Mouse (Mus musculus) MEL (cell line): ENCODE measurements around the gene Fam219a. TPM values are rescaled to one million over a fixed set of nuclear protein-coding genes. Genes with fewer than 3 reads are reported as not detected.
A peak's percentile ranks its signal among the peaks of the same experiment; 100 is the strongest.

ENCODE experiments used
- DNase-seq: peaks from one replicate; pipeline ENCODE4 v3.0.0; 2011; ENCODE audit warnings: low read depth, low spot score
- H3K27ac ChIP-seq: 2 replicates; pipeline ENCODE4 v1.5.1; 2012; ENCODE audit warnings: low read depth, mild to moderate bottlenecking, control low read depth, low read length, moderate library complexity; ENCODE audit not compliant: control insufficient read depth
- H3K27me3 ChIP-seq, 2 experiments: fragments of 150-350 bp in 1 of 2; sonication (generic) in 1 of 2; 2 replicates each; pipeline ENCODE4 v1.6.1; 2012; ENCODE audit warnings: low read length in 2 of 2, mild to moderate bottlenecking in 2 of 2, improper control_type of control experiment in 1 of 2, moderate library complexity in 1 of 2; ENCODE audit not compliant: insufficient read depth in 2 of 2, control insufficient read depth in 1 of 2
- H3K36me3 ChIP-seq, 2 experiments: 2 replicates each; pipeline ENCODE4 v1.6.1; 2012 to 2014; ENCODE audit warnings: low read length in 2 of 2, improper control_type of control experiment in 1 of 2, inconsistent platforms in 1 of 2, mild to moderate bottlenecking in 1 of 2; ENCODE audit not compliant: insufficient read depth in 2 of 2, control insufficient read depth in 1 of 2
- H3K4me1 ChIP-seq, 2 experiments: fragments of 150-350 bp in 1 of 2; sonication (generic) in 1 of 2; 2 replicates each; pipeline ENCODE4 v1.6.1; 2012; ENCODE audit warnings: low read length in 2 of 2, improper control_type of control experiment in 1 of 2, mild to moderate bottlenecking in 1 of 2; ENCODE audit not compliant: insufficient read depth in 2 of 2, control insufficient read depth in 1 of 2
- H3K4me3 ChIP-seq, 2 experiments: fragments of 150-350 bp in 1 of 2; sonication (generic) in 1 of 2; 2 replicates each; pipeline ENCODE4 v1.5.1; 2012; ENCODE audit warnings: low read depth in 2 of 2, low read length in 2 of 2, mild to moderate bottlenecking in 2 of 2, moderate library complexity in 2 of 2, control low read depth in 1 of 2, improper control_type of control experiment in 1 of 2; ENCODE audit not compliant: control insufficient read depth in 1 of 2, insufficient read depth in 1 of 2
- H3K79me2 ChIP-seq: 2 replicates; pipeline ENCODE4 v1.6.1; 2012; ENCODE audit warnings: mild to moderate bottlenecking, low read length, moderate library complexity; ENCODE audit not compliant: control insufficient read depth, poor library complexity, insufficient read depth
- H3K9ac ChIP-seq: 2 replicates; pipeline ENCODE4 v1.6.1; 2012; ENCODE audit warnings: low read depth, mild to moderate bottlenecking, control low read depth, low read length, moderate library complexity; ENCODE audit not compliant: control insufficient read depth, poor library complexity, severe bottlenecking
- H3K9me3 ChIP-seq: fragments of 150-350 bp; sonication (generic); replicated peaks from 2 replicates; pipeline ENCODE4 v1.6.1; 2012; ENCODE audit warnings: mild to moderate bottlenecking, low read length, improper control_type of control experiment, moderate library complexity; ENCODE audit not compliant: insufficient read depth
- CHD1 ChIP-seq: IDR thresholded peaks from 2 replicates; pipeline ENCODE4 v1.6.1; 2012; ENCODE audit warnings: low read depth, mild to moderate bottlenecking, inconsistent platforms, low read length, improper control_type of control experiment
- CHD2 ChIP-seq: IDR thresholded peaks from 2 replicates; pipeline ENCODE4 v1.6.1; 2011; ENCODE audit warnings: low read length, improper control_type of control experiment
- CTCF ChIP-seq, 3 experiments: IDR thresholded peaks in 2 of 3; conservative IDR thresholded peaks in 1 of 3; 2 replicates each; pipeline ENCODE4 v1.5.1; 2011 to 2012; ENCODE audit warnings: low read length in 3 of 3, low read depth in 2 of 3, mild to moderate bottlenecking in 2 of 3, improper control_type of control experiment in 1 of 3, inconsistent platforms in 1 of 3, mixed read lengths in 1 of 3, moderate library complexity in 1 of 3; ENCODE audit not compliant: control insufficient read depth in 1 of 3, insufficient read depth in 1 of 3, poor library complexity in 1 of 3, severe bottlenecking in 1 of 3
- E2F4 ChIP-seq: IDR thresholded peaks from 2 replicates; pipeline ENCODE4 v1.6.1; 2011; ENCODE audit warnings: low read depth, low read length, improper control_type of control experiment, borderline replicate concordance
- EP300 ChIP-seq, 2 experiments: IDR thresholded peaks; 2 replicates each; pipeline ENCODE4 v1.6.1; 2011; ENCODE audit warnings: improper control_type of control experiment in 2 of 2, low read length in 2 of 2, low read depth in 1 of 2, mild to moderate bottlenecking in 1 of 2
- ETS1 ChIP-seq: IDR thresholded peaks from 2 replicates; pipeline ENCODE4 v1.6.1; 2012; ENCODE audit warnings: low read depth, mild to moderate bottlenecking, inconsistent platforms, low read length, improper control_type of control experiment, moderate library complexity
- GABPA ChIP-seq: IDR thresholded peaks from 2 replicates; pipeline ENCODE4 v1.6.1; 2012; ENCODE audit warnings: low read depth, mild to moderate bottlenecking, inconsistent platforms, low read length, improper control_type of control experiment, moderate library complexity
- HCFC1 ChIP-seq: IDR thresholded peaks from 2 replicates; pipeline ENCODE4 v1.6.1; 2012; ENCODE audit warnings: low read depth, mild to moderate bottlenecking, inconsistent platforms, low read length, improper control_type of control experiment, moderate library complexity
- MAFK ChIP-seq: IDR thresholded peaks from 2 replicates; pipeline ENCODE4 v1.6.1; 2011; ENCODE audit warnings: low read depth, mild to moderate bottlenecking, low read length, improper control_type of control experiment, borderline replicate concordance
- MAX ChIP-seq: IDR thresholded peaks from 2 replicates; pipeline ENCODE4 v1.6.1; 2011; ENCODE audit warnings: low read length, improper control_type of control experiment
- MAZ ChIP-seq: IDR thresholded peaks from 2 replicates; pipeline ENCODE4 v1.6.1; 2012; ENCODE audit warnings: low read depth, mild to moderate bottlenecking, inconsistent platforms, low read length, improper control_type of control experiment
- MXI1 ChIP-seq: IDR thresholded peaks from 2 replicates; pipeline ENCODE4 v1.6.1; 2011; ENCODE audit warnings: mild to moderate bottlenecking, low read depth, low read length, improper control_type of control experiment
- MYB ChIP-seq: IDR thresholded peaks from 2 replicates; pipeline ENCODE4 v1.6.1; 2011; ENCODE audit warnings: mild to moderate bottlenecking, low read depth, low read length, improper control_type of control experiment
- MYC ChIP-seq: IDR thresholded peaks from 2 replicates; pipeline ENCODE4 v1.6.1; 2011; ENCODE audit warnings: low read depth, mild to moderate bottlenecking, low read length, improper control_type of control experiment, moderate library complexity
- NELFE ChIP-seq: IDR thresholded peaks from 2 replicates; pipeline ENCODE4 v1.6.1; 2011; ENCODE audit warnings: low read depth, low read length, improper control_type of control experiment
- NRF1 ChIP-seq: IDR thresholded peaks from 2 replicates; pipeline ENCODE4 v1.6.1; 2014; ENCODE audit warnings: low read depth, mild to moderate bottlenecking, inconsistent platforms, low read length, improper control_type of control experiment, moderate library complexity; ENCODE audit not compliant: poor library complexity, insufficient read depth, severe bottlenecking
- POLR2AphosphoS5 ChIP-seq: IDR thresholded peaks from 2 replicates; pipeline ENCODE4 v1.6.1; 2012; ENCODE audit warnings: low read depth, borderline replicate concordance, mild to moderate bottlenecking, inconsistent platforms, low read length, moderate library complexity, mixed read lengths
- RAD21 ChIP-seq: IDR thresholded peaks from 2 replicates; pipeline ENCODE4 v1.6.1; 2011; ENCODE audit warnings: mild to moderate bottlenecking, low read depth, low read length, improper control_type of control experiment
- RCOR1 ChIP-seq: IDR thresholded peaks from 2 replicates; pipeline ENCODE4 v1.6.1; 2012; ENCODE audit warnings: low read depth, mild to moderate bottlenecking, inconsistent platforms, low read length, improper control_type of control experiment
- SIN3A ChIP-seq: IDR thresholded peaks from 2 replicates; pipeline ENCODE4 v1.6.1; 2012; ENCODE audit warnings: low read length, improper control_type of control experiment, inconsistent platforms
- SMC3 ChIP-seq: IDR thresholded peaks from 2 replicates; pipeline ENCODE4 v1.6.1; 2011; ENCODE audit warnings: low read depth, low read length, improper control_type of control experiment
- UBTF ChIP-seq: IDR thresholded peaks from 2 replicates; pipeline ENCODE4 v1.6.1; 2012; ENCODE audit warnings: low read depth, mild to moderate bottlenecking, inconsistent platforms, low read length, improper control_type of control experiment, moderate library complexity, borderline replicate concordance; ENCODE audit not compliant: insufficient read depth
- USF2 ChIP-seq, 2 experiments: IDR thresholded peaks; 2 replicates each; pipeline ENCODE4 v1.6.1; 2011 to 2012; ENCODE audit warnings: improper control_type of control experiment in 2 of 2, low read length in 2 of 2, borderline replicate concordance in 1 of 2, inconsistent platforms in 1 of 2, low read depth in 1 of 2, mild to moderate bottlenecking in 1 of 2; ENCODE audit not compliant: insufficient read depth in 1 of 2
- ZKSCAN1 ChIP-seq: IDR thresholded peaks from 2 replicates; pipeline ENCODE4 v1.6.1; 2012; ENCODE audit warnings: low read depth, mild to moderate bottlenecking, inconsistent platforms, low read length, improper control_type of control experiment, moderate library complexity
- polyA plus RNA-seq, 2 experiments: library from polyadenylated mRNA; stranded (reverse) in 1 of 2; unstranded in 1 of 2; fragments of >175 nt in 1 of 2; fragments of >200 nt in 1 of 2; gene quantifications; 2 replicates each; pipeline versions ENCODE4 v1.2.1 to v1.2.4; 2012; ENCODE audit warnings: low replicate concordance in 2 of 2, low read depth in 1 of 2; ENCODE audit not compliant: insufficient read length in 2 of 2, insufficient read depth in 1 of 2, missing spikeins in 1 of 2
- total RNA-seq: library from RNA; depleted of rRNA; stranded (reverse); fragments of 300-350 nt; gene quantifications from 2 replicates; pipeline ENCODE4 v1.2.3, GENCODE M21; 2012

The Fam219a gene
- total and polyA plus RNA-seq, 3 experiments = 0.85 to 3.8 TPM; not detected in 1

- peak; percentile 15 for DNase-seq
- H3K36me3 ChIP-seq = no peaks in the 10 kb centered on the region; a peak in 1 of 4 replicates
Observed at GRCm38 (mm10) chr4:41478751-41479455, 90.4 kb downstream of the Fam219a start.

GRCm38 (mm10) chr4:41477648-41478160 lies 91.6 kb downstream of the Fam219a start:
- Histone ChIP-seq H3K9ac (no peak overlapping the region), H3K4me1 (no peaks in the 10 kb centered on the region), H3K36me3 (no peaks in the 10 kb centered on the region; a peak in 1 of 4 replicates), H3K4me3 (no peak overlapping the region), H3K27me3 (no peaks in the 10 kb centered on the region), H3K79me2 (no peaks in the 10 kb centered on the region), H3K9me3 (no peaks in the 10 kb centered on the region), H3K27ac (no peak overlapping the region)
- TF ChIP-seq NRF1 (no peak), NELFE (no peak), HCFC1 (no peak), MYC (no peak), E2F4 (no peak), MAZ (no peak), CHD2 (no peak), RCOR1 (no peak), ZKSCAN1 (no peak), SIN3A (no peak)
- DNase-seq = no peak

More at GRCm38 (mm10) chr4:41478751-41479455, 90.4 kb downstream of the Fam219a start:
- H3K27ac ChIP-seq = no peak overlapping the region
- H3K9me3 ChIP-seq = no peaks in the 10 kb centered on the region
- H3K27me3 ChIP-seq = no peaks in the 10 kb centered on the region
- no peaks in the 10 kb centered on the region for H3K4me1 ChIP-seq
- no peak overlapping the region for H3K4me3 ChIP-seq
- TF ChIP-seq NRF1 (no peak), CTCF (IDR thresholded peaks at IDR 0.05 in 2 of 3, conservative IDR thresholded peaks at IDR 0.05 in 1 of 3; ENCODE audit: control insufficient read depth in 1 of 3, insufficient read depth in 1 of 3, low read depth in 2 of 3, low read length in 3 of 3, poor library complexity in 1 of 3, severe bottlenecking in 1 of 3) (peak; percentile 28 to 44 (median 42)), MYC (no peak), MAFK (no peak), SMC3 (peak; percentile 19; the same call in 1 of the 2 replicates), RAD21 (peak; percentile 26)
- no peak overlapping the region for H3K9ac ChIP-seq
- H3K79me2 ChIP-seq = no peaks in the 10 kb centered on the region

GRCm38 (mm10) chr4:41471384-41471689 lies 98.0 kb downstream of the Fam219a start:
- Histone ChIP-seq H3K9ac (no peak overlapping the region), H3K4me1 (no peaks in the 10 kb centered on the region), H3K27ac (no peak overlapping the region), H3K9me3 (no peaks in the 10 kb centered on the region), H3K27me3 (no peaks in the 10 kb centered on the region), H3K4me3 (no peak overlapping the region), H3K36me3 (no peaks in the 10 kb centered on the region), H3K79me2 (no peaks in the 10 kb centered on the region)
- DNase-seq = no peak
- TF ChIP-seq CHD2 (no peak), MYB (no peak), POLR2AphosphoS5 (no peak), GABPA (no peak), HCFC1 (no peak), MXI1 (no peak), MYC (no peak), USF2 (IDR thresholded peaks at IDR 0.05; ENCODE audit: borderline replicate concordance in 1 of 2, insufficient read depth in 1 of 2, low read depth in 1 of 2, low read length in 2 of 2) (no peak), CHD1 (no peak), MAFK (no peak), UBTF (no peak), MAX (no peak), ETS1 (no peak), NELFE (no peak), EP300 (IDR thresholded peaks at IDR 0.05; ENCODE audit: low read depth in 1 of 2, low read length in 2 of 2) (no peak)
